Mouse (Mus musculus): ENCODE data around the gene Tmem202. TPM values are rescaled to one million over a fixed set of nuclear protein-coding genes. Genes with fewer than 3 reads are reported as not detected.
A peak's percentile ranks its signal among the peaks of the same experiment; 100 is the strongest.

Gene Tmem202
- total RNA-seq, 2 experiments from 2014 or later = 0.94 TPM; not detected in 1

GRCm38 (mm10) chr9:59533889-59534288 is 5.8 kb downstream of the Tmem202 start:
- DNase-seq = peak; percentile 72

DNA sequence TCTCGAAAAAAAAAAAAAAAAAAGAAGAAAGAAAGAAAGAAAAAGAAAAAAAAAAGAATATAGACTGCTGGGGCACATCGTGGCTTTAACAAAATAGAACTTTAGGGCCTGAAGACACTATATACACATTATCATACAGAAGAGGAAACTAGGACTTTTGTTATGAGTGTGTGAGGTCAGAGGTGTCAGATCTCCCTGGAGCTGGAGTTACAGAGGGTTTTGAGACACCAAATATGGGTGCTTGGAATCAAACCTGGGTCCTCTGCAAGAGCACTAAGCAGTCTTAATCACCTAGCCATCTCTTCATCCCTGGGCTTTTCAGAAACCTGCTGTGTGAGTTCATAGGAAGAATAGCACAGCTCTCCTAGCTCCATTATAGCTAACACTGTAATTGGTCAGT is 6.2 kb downstream of the Tmem202 start:
- no peak for DNase-seq

DNA sequence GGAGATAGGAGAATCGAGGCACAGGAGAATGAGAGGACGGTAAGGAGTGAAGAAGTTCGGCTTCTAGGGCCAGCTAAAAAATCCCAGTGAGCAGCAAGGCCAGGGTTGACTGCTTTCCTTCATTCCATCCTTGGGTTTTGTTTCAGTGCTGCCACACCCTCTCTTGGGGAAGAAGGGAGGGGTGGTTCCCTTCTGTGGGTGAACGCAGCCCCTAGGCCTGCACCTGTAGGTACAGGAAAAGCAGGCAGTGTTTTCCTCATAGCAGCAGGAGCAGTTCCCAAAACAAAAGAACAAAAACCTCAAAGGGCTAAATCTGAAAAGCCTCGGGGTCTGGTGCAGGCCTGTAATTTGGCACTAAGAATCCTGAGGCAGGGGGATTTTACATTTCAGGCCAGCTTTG is 8.0 kb downstream of the Tmem202 start:
- no peak for DNase-seq

- DNase-seq = no peak
Observed at GRCm38 (mm10) chr9:59528274-59528673, 11.4 kb downstream of the Tmem202 start.

- no peak for DNase-seq
Observed at GRCm38 (mm10) chr9:59527580-59527979, 12.1 kb downstream of the Tmem202 start.

- no peak for DNase-seq
Observed at GRCm38 (mm10) chr9:59526727-59527126, 12.9 kb downstream of the Tmem202 start.

GRCm38 (mm10) chr9:59522906-59523305 is 16.7 kb downstream of the Tmem202 start:
- DNase-seq = no peak

DNA sequence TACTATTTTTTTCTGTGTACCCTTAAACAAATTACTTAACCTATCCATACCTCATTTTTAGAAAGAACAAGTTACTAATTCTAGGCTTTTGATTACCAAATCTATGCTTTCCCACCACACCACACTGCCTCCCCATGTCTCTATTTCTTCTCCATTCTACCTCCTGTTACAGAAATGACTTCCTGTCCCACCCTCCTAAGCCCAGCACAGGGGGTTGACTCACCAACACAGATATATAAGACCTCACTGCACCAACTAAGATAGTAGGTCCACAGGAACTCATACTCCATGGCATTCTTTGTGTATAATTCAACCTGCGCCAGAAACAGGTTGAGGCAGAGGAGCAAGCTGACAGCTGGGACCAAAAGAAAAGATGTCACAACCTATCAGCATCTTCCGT is 20.3 kb downstream of the Tmem202 start:
- no peak for DNase-seq

- no peak for DNase-seq
Observed at GRCm38 (mm10) chr9:59518976-59519375, 20.7 kb downstream of the Tmem202 start.

- DNase-seq = no peak
Observed at GRCm38 (mm10) chr9:59517127-59517526, 22.5 kb downstream of the Tmem202 start.

- DNase-seq = no peak
Observed at GRCm38 (mm10) chr9:59515069-59515468, 24.6 kb downstream of the Tmem202 start.

DNA sequence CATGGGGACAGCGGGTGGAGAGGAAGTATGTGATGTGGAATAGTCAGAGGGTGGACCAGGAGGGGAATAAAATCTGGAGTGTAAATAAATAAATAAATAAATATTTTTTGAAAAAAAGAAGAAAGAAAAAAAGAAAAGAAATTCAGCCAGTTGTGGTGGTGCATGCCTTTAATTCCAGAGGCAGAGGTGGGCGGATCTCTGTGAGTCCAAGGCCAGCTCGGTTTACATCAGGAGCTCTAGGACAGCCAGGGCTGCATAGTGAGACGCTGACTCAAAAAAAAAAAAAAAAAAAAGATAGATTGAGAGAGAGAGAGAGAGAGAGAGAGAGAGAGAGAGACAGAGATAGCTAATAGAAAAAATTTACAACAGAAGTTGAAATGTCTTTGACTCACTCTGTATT is 27.3 kb downstream of the Tmem202 start:
- no peak for DNase-seq

DNA sequence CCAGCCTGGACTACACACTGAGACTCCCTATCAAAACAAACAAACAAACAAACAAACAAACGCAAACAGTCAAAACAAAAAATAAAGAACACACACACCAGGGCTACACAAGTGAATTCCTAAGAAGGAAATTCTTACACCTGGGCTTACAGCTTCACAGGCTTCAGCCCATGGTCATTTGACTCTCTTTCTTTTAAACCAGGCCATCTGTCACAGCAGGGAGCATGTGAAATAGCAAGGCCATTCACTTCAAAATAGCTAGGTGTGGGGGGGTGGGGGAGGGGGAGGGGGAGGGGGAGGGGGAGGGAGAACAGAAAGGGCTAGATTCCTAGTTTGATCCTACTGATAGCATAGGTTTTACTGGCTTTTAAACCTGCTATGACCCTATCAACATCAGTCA is 31.5 kb downstream of the Tmem202 start:
- DNase-seq = no peak

GRCm38 (mm10) chr9:59487331-59487730 is 52.3 kb downstream of the Tmem202 start:
- DNase-seq = no peak

- DNase-seq = peak; percentile 98
Observed at GRCm38 (mm10) chr9:59486549-59487065, 53.0 kb downstream of the Tmem202 start, which contains the start of gene Arih1. Arih1 (minus strand) TSS chr9:59486618.

- DNase-seq = no peak
Observed at GRCm38 (mm10) chr9:59486076-59486518, 53.5 kb downstream of the Tmem202 start.

DNA sequence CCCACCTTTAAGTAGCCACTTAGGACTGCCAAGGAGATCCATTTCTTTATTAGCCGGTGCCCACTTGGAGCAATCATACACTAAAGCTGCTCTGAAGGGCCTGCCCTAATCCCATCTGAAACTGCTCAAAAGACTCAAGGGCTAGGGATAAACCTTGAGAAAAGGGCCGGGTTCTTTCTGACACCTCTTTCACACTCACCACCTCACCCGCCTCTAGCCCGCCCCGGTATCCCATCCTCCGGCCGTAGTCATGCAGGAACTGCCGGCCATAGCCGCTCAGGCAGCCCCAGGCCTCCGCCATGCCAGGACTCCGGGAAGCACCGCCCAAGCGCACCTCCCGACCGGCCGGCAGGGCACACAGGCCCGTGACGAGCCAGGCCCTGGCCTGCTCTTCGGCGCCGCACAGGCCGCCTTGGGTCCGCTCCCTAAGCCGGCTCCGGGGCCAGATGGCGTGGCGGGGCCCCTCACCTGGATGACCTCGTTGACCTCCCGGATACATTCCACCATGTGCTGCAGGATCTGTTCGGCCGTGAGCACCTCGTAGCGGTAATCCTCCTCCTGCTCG is 54.1 kb downstream of the Tmem202 start:
- peak; percentile 76 for DNase-seq

GRCm38 (mm10) chr9:59484760-59485159 is 54.9 kb downstream of the Tmem202 start:
- no peak for DNase-seq

DNA sequence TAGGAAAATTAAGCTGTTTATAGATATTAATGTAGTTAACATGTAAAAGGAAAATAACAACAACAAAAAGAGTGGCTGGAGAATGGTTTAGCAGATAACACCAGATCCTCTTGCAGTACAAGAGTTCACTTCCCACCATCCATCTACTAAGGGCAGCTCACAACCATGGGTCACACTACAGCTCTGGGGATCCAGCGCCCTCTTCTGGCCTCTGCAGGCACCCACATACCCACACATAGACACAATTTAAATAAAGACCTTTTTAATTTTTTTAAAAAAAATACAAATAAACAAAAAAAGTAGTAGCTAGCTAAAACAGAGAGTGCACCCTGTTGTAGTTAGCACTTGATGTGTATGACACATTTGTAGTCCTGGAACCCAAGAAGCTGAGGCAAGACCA is 57.2 kb downstream of the Tmem202 start:
- no peak for DNase-seq

- DNase-seq = no peak
Observed at GRCm38 (mm10) chr9:59476617-59477016, 63.0 kb downstream of the Tmem202 start.

- no peak for DNase-seq
Observed at GRCm38 (mm10) chr9:59474838-59475237, 64.8 kb downstream of the Tmem202 start.

DNA sequence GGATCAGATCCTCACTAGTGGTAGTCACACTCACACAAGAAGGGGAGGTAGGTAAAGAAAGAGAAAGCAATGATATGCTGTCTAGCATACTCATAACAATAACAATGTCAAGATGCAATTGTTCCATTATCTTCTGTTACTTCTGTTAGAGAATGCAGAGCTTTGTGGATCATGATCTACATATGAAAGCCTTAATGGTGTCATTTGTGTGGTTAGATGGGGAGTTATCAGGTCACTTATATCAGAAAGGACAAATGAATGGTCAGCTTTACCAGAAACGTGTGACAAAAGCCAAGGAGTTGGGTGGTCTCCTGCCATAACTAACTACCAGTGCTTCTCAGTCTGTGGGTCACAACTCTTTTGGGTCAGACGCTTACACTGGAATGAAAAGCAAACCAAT is 66.5 kb downstream of the Tmem202 start:
- no peak for DNase-seq

- DNase-seq = no peak
Observed at GRCm38 (mm10) chr9:59469446-59469845, 70.2 kb downstream of the Tmem202 start.
